Mouse (Mus musculus): Measurements from ENCODE around the gene Slc30a1.

GRCm38 (mm10) chr1:191894857-191895256 is 11.7 kb upstream of the Slc30a1 start:
- TF ChIP-seq CTCF (IDR thresholded peaks at IDR 0.05; ENCODE audit: low read depth, low read length) (no peak), POLR2A (IDR thresholded peaks at IDR 0.05; ENCODE audit: extremely low read depth, insufficient read depth, low read length) (no peak)
